Comparison of ENCODE assay signal across 23 mouse cellular contexts in the genomic region with DNA sequence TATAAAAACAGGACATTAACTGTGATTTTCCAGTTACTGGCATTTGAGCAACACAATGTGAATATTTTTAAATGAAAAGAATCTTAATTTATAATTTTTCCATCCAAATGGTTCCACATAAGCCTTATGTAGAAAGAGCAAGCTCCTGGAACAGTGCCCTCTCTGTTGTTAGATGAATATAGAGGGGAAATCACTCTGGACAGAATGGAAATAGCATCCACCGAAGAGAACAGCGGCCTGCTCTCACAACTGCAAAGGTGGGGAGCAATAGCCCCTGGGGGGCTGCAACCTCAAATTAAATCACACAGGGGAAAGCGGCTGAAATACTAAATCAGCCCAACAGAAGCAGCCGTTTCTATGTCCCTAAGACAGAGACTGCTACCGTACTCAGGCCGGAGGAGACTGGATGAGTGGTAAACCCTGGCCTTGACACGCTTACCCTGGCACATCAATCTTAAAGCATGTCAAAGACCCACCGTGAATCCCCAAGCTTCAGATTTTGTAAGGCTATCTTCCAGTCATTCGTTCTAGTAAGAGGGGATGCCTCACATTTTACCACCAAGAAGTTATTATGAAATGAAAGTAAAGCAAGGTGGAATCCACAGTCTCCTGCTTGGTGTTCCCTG.
A peak's percentile ranks its signal among the peaks of the same experiment; 100 is the strongest.
DNase-seq lines count a peak whose midpoint lies in the region; ATAC-seq and TF ChIP-seq lines count a peak whose summit lies in the region.
"Had no signal": no experiment of that assay in that cellular context is flagged by ENCODE, and none has a peak within 500 bp of the region (broad histone marks: within the 10 kb centered on the region; RNA-seq: fewer than 3 reads in every experiment).

No protein-coding gene starts in this region.

- no peaks in the 10 kb centered on the region for H3K9me3 ChIP-seq in kidney, postnatal 0 days (replicated peaks; ENCODE audit: low read length)
- H3K9me3 ChIP-seq in midbrain, embryonic 13.5 days, result no peaks in the 10 kb centered on the region
- no peaks in the 10 kb centered on the region for H3K9me3 ChIP-seq in midbrain, embryonic 11.5 days (ENCODE audit: control insufficient read depth, low read length)
- H3K9me3 ChIP-seq: forebrain, embryonic 10.5 days; heart, embryonic 12.5 days; limb, embryonic 13.5 days; liver, embryonic 13.5 days; midbrain, embryonic 12.5 days had no signal

- TF ChIP-seq CTCF in kidney, postnatal 0 days (IDR thresholded peaks at IDR 0.05; ENCODE audit: low read depth), result no peak
- no peak for TF ChIP-seq CTCF in kidney, adult 2 months (conservative IDR thresholded peaks at IDR 0.05; ENCODE audit: insufficient read depth, insufficient read length, low read depth, low read length)

- no peaks in the 10 kb centered on the region for H3K27me3 ChIP-seq in kidney, postnatal 0 days (ENCODE audit: insufficient read depth, low read length)
- H3K27me3 ChIP-seq in kidney, adult 2 months (replicated peaks; ENCODE audit: control insufficient read depth, insufficient read depth, low read length), result no peaks in the 10 kb centered on the region
- H3K27me3 ChIP-seq in midbrain, embryonic 13.5 days, result no peaks in the 10 kb centered on the region
- H3K27me3 ChIP-seq in midbrain, embryonic 11.5 days (ENCODE audit: control insufficient read depth, insufficient read depth, low read length), result no peaks in the 10 kb centered on the region
- H3K27me3 ChIP-seq: heart, embryonic 12.5 days; limb, embryonic 13.5 days; liver, embryonic 13.5 days; midbrain, embryonic 12.5 days; Patski had no signal

- no peak overlapping the region for H3K27ac ChIP-seq in kidney, postnatal 0 days
- no peak overlapping the region for H3K27ac ChIP-seq in kidney, adult 2 months (ENCODE audit: insufficient read depth, low read depth, low read length)
- no peak overlapping the region for H3K27ac ChIP-seq in midbrain, embryonic 13.5 days
- H3K27ac ChIP-seq in midbrain, embryonic 11.5 days (ENCODE audit: low read depth, low read length), result no peak overlapping the region
- H3K27ac ChIP-seq: forebrain, embryonic 10.5 days; hindbrain, embryonic 14.5 days; limb, embryonic 13.5 days; liver, embryonic 13.5 days; macrophage; midbrain, embryonic 12.5 days had no signal

- no peak overlapping the region for H3K4me2 ChIP-seq in kidney, postnatal 0 days (ENCODE audit: low read length)
- no peak overlapping the region for H3K4me2 ChIP-seq in midbrain, embryonic 13.5 days (replicated peaks)
- no peak overlapping the region for H3K4me2 ChIP-seq in midbrain, embryonic 11.5 days
- H3K4me2 ChIP-seq: heart, embryonic 12.5 days; hindbrain, embryonic 14.5 days; limb, embryonic 13.5 days; liver, embryonic 13.5 days; lung, embryonic 14.5 days; midbrain, embryonic 12.5 days had no signal

- no peak overlapping the region for H3K9ac ChIP-seq in kidney, postnatal 0 days (ENCODE audit: low read depth, low read length)
- H3K9ac ChIP-seq in midbrain, embryonic 13.5 days (replicated peaks), result no peak overlapping the region
- no peak overlapping the region for H3K9ac ChIP-seq in midbrain, embryonic 11.5 days (ENCODE audit: low read length)
- H3K9ac ChIP-seq: heart, embryonic 12.5 days; hindbrain, embryonic 14.5 days; limb, embryonic 13.5 days; liver, embryonic 13.5 days; lung, embryonic 14.5 days; midbrain, embryonic 12.5 days had no signal

- no peaks in the 10 kb centered on the region for H3K4me1 ChIP-seq in kidney, postnatal 0 days (replicated peaks; ENCODE audit: insufficient read depth, low read length)
- no peaks in the 10 kb centered on the region for H3K4me1 ChIP-seq in kidney, adult 2 months (ENCODE audit: control insufficient read depth, insufficient read depth, low read length)
- H3K4me1 ChIP-seq in midbrain, embryonic 13.5 days (replicated peaks), result peaks cover 5% of the 10 kb centered on the region
- no peaks in the 10 kb centered on the region for H3K4me1 ChIP-seq in midbrain, embryonic 11.5 days (ENCODE audit: control insufficient read depth, insufficient read depth, low read length)
- H3K4me1 ChIP-seq: forebrain, embryonic 10.5 days; liver, embryonic 13.5 days; midbrain, embryonic 12.5 days had no signal

- no peak for ATAC-seq in kidney, postnatal 0 days (replicated peaks; ENCODE audit: low FRiP score, low read depth)
- ATAC-seq in midbrain, embryonic 13.5 days, result 0 out of 2 replicates have a peak, but pooled peaks have one; percentile 27
- no peak for ATAC-seq in midbrain, embryonic 11.5 days (ENCODE audit: low FRiP score)
- ATAC-seq: Patski had no signal

- TF ChIP-seq POLR2A in kidney, adult 2 months (IDR thresholded peaks at IDR 0.05; ENCODE audit: low read depth, low read length), result no peak

- peak; percentile 59 for DNase-seq in kidney, postnatal 0 days (ENCODE audit: low spot score)
- DNase-seq in kidney, adult 2 months, result no peak
- DNase-seq in midbrain, embryonic 11.5 days (ENCODE audit: low spot score, missing footprints), result no peak
- DNase-seq in adrenal gland, adult 8-10 months, result peak; percentile 11
- DNase-seq in adrenal gland, postnatal 25 days, result peak; percentile 5
- DNase-seq in cerebellum, postnatal 4 days (ENCODE audit: low spot score in 2 of 2), result no peak
- DNase-seq: cerebellum, adult 11 months; cerebellum, postnatal 10 days; gastrocnemius, postnatal 10 days; heart, adult 11 months; heart, postnatal 14 days; liver, embryonic 13.5 days; lung, embryonic 14.5 days; spleen, adult 18-20 months; thymus, postnatal 36 days had no signal

- no peak overlapping the region for H3K4me3 ChIP-seq in kidney, postnatal 0 days (replicated peaks; ENCODE audit: low read depth, low read length)
- H3K4me3 ChIP-seq in kidney, adult 2 months (ENCODE audit: insufficient read depth, low read depth, low read length), result no peak overlapping the region
- H3K4me3 ChIP-seq in midbrain, embryonic 13.5 days (replicated peaks), result no peak overlapping the region
- no peak overlapping the region for H3K4me3 ChIP-seq in midbrain, embryonic 11.5 days (ENCODE audit: low read depth, low read length)
- H3K4me3 ChIP-seq: forebrain, embryonic 10.5 days; heart, embryonic 12.5 days; limb, embryonic 13.5 days; liver, embryonic 13.5 days; midbrain, embryonic 12.5 days had no signal

- WGBS in kidney, postnatal 0 days, result 53% methylated on average over 9 of the region's 9 CpGs
- 76% methylated on average over 9 of the region's 9 CpGs for WGBS in kidney, adult 2 months
- 87% methylated on average over 9 of the region's 9 CpGs for WGBS in midbrain, embryonic 13.5 days
- WGBS in midbrain, embryonic 11.5 days, result 92% methylated on average over 9 of the region's 9 CpGs

- H3K36me3 ChIP-seq in kidney, postnatal 0 days (ENCODE audit: insufficient read depth, low read length), result no peaks in the 10 kb centered on the region
- H3K36me3 ChIP-seq in kidney, adult 2 months (ENCODE audit: control insufficient read depth, insufficient read depth, low read length), result no peaks in the 10 kb centered on the region
- no peaks in the 10 kb centered on the region for H3K36me3 ChIP-seq in midbrain, embryonic 13.5 days
- H3K36me3 ChIP-seq in midbrain, embryonic 11.5 days (ENCODE audit: control insufficient read depth, insufficient read depth, low read length), result no peaks in the 10 kb centered on the region
- H3K36me3 ChIP-seq: forebrain, embryonic 10.5 days; heart, embryonic 12.5 days; limb, embryonic 13.5 days; liver, embryonic 13.5 days; midbrain, embryonic 12.5 days had no signal

Comparison
In these comparisons a context has a peak if more than half of its experiments do, and no peak if none do; other contexts are left out.
1. DNase-seq: peak in kidney, postnatal 0 days (single experiment), adrenal gland, adult 8-10 months (single experiment) and adrenal gland, postnatal 25 days (single experiment); none in kidney, adult 2 months (single experiment), midbrain, embryonic 11.5 days (single experiment) and cerebellum, postnatal 4 days (0 of 2).